Mouse (Mus musculus) urinary bladder, postnatal 4 days (tissue): Measurements from ENCODE around the gene Gm21962.

Experiments used
- DNase-seq, 2 experiments: peaks; one replicate each; pipeline ENCODE4 v3.0.0; 2021 to 2022; ENCODE audit warnings: low spot score in 2 of 2

Gm21962 gene

DNA sequence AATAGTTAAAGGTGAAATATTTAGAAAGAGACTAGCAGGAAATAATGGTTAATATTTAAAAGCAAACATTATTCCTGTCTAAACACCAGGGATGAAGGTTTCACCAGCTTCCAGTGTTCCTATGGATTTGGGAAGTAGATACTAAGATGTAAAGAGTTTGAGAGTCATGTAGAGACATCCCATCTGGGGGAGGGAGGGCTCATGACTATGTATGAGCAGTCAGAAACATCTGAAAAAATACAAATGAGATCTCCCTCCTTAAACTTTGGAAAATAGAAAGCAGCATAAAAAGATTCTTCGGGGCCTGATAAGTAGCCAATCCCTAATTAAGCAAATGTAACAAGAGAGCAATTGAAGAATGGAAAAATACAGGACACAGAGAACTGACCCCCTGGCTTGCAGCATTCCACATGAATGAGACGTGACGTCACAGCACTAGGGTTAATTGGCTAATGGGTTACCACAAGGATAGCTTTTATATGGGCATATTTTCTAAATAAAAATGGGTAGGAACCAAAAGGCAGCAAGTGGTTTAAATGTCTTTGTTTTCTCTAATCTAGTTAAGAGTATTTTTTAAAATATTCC lies 45.3 kb downstream of the Gm21962 start:
- no peak for DNase-seq
